Mouse (Mus musculus): ENCODE results near the gene Endou.

- no peak for TF ChIP-seq GATA1 (IDR thresholded peaks at IDR 0.05; ENCODE audit: low read length)
- no peak for TF ChIP-seq TAL1 (IDR thresholded peaks at IDR 0.05; ENCODE audit: low read length)
Measured at GRCm38 (mm10) chr15:97748309-97748708, 17.2 kb upstream of the Endou start.
